ENCODE assay signal across 7 mouse cellular contexts in genomic region chr1:180725704-180726179, GRCm38 (mm10). TPM values are rescaled to one million over a fixed set of nuclear protein-coding genes. Genes with fewer than 3 reads are reported as not detected.
DNase-seq lines count a peak whose midpoint lies in the region; ATAC-seq lines count a peak whose summit lies in the region.

Acbd3 (plus strand) TSS chr1:180726043.

- no peaks in the 10 kb centered on the region; the same call in none of the 2 replicates for H3K4me1 ChIP-seq in intestine, embryonic 15.5 days (replicated peaks)
- H3K4me1 ChIP-seq in midbrain, embryonic 10.5 days = peaks cover 33% of the 10 kb centered on the region

- H3K27me3 ChIP-seq in intestine, embryonic 15.5 days (replicated peaks) = no peaks in the 10 kb centered on the region
- H3K27me3 ChIP-seq in midbrain, embryonic 10.5 days (ENCODE audit: low read depth, poor library complexity, severe bottlenecking) = no peaks in the 10 kb centered on the region

- peak; percentile 91 for DNase-seq in adrenal gland, adult 18-20 months (ENCODE audit: low spot score in 2 of 2)
- peak; percentile 97 for DNase-seq in embryo, embryonic 11 days
- DNase-seq in gastrocnemius, postnatal 36 days = peak; percentile 83 to 84
- DNase-seq in left cerebral cortex, postnatal 25 days (ENCODE audit: low spot score in 2 of 2) = peak; percentile 92 to 94
- peak; percentile 95 for DNase-seq in midbrain, embryonic 10.5 days (ENCODE audit: low spot score)
- peak; percentile 88 for DNase-seq in right cerebral cortex, postnatal 4 days

- peak within 1 kb of the TSS; percentile 99 for H3K9ac ChIP-seq in intestine, embryonic 15.5 days

- H3K4me3 ChIP-seq in intestine, embryonic 15.5 days (replicated peaks) = peak within 1 kb of the TSS; percentile 100
- H3K4me3 ChIP-seq in midbrain, embryonic 10.5 days = peak within 1 kb of the TSS; percentile 100

- no peaks in the 10 kb centered on the region for H3K9me3 ChIP-seq in intestine, embryonic 15.5 days
- H3K9me3 ChIP-seq in midbrain, embryonic 10.5 days (replicated peaks) = no peaks in the 10 kb centered on the region

- H3K4me2 ChIP-seq in intestine, embryonic 15.5 days (replicated peaks) = peak within 1 kb of the TSS; percentile 74

- under 1% methylated on average over 52 of the region's 52 CpGs for WGBS in intestine, embryonic 15.5 days
- under 1% methylated on average over 52 of the region's 52 CpGs for WGBS in midbrain, embryonic 10.5 days

- no peaks in the 10 kb centered on the region for H3K36me3 ChIP-seq in intestine, embryonic 15.5 days
- no peaks in the 10 kb centered on the region for H3K36me3 ChIP-seq in midbrain, embryonic 10.5 days

- ATAC-seq in intestine, embryonic 15.5 days = peak; percentile 97

- intact Hi-C loops in gastrocnemius, postnatal 36 days (cut with DNase I) = no loop called here
- intact Hi-C loops in left cerebral cortex, postnatal 25 days (cut with DNase I) = no loop called here

- H3K27ac ChIP-seq in intestine, embryonic 15.5 days = peak within 1 kb of the TSS; percentile 89
- peak within 1 kb of the TSS; percentile 96 for H3K27ac ChIP-seq in midbrain, embryonic 10.5 days (replicated peaks)

RNA-seq across cellular contexts. Expression of gene Acbd3, which starts in this region (rescaled TPM):
- total RNA-seq in adrenal gland, adult 18-20 months (2021) = 10 to 100 TPM; 50.4 to 54.0 TPM
- total RNA-seq in gastrocnemius, postnatal 36 days (2021) = 10 to 100 TPM; 10.5 to 11.4 TPM
- 18.8 and 20.0 TPM in 2 replicates for polyA plus RNA-seq in intestine, embryonic 15.5 days (2015; fragmentation: Nextera tagmentation; extraction: Ambion mirVana)
- total RNA-seq in left cerebral cortex, postnatal 25 days (2021) = 10 to 100 TPM; 32.6 to 33.6 TPM
- polyA plus RNA-seq in midbrain, embryonic 10.5 days (2016; fragmentation: Nextera tagmentation; extraction: Ambion mirVana) = 17.0 and 18.8 TPM in 2 replicates

Comparison
In these comparisons a context has a peak if more than half of its experiments do, and no peak if none do; other contexts are left out.
1. Peak in every context shown above with its lines: DNase-seq, ATAC-seq, H3K4me3 ChIP-seq and H3K27ac ChIP-seq.